Mouse (Mus musculus) gastrocnemius, adult 8-10 months (tissue): ENCODE measurements around the gene Uap1. TPM values are rescaled to one million over a fixed set of nuclear protein-coding genes. Genes with fewer than 3 reads are reported as not detected.
"Not testable (repeated sequence)": the region's sequence is repeated elsewhere in the genome, so short reads cannot be mapped to it uniquely, and the experiment has no call there.

Experiments used
- DNase-seq, 2 experiments: peaks; one replicate each; pipeline ENCODE4 v3.0.0; 2022; ENCODE audit warnings: low spot score in 2 of 2
- total RNA-seq, 4 experiments: library from RNA; stranded (reverse); gene quantifications; 2 replicates each; pipeline ENCODE4 v1.2.4; 2022

Gene Uap1
- total RNA-seq, 4 experiments from 2014 or later = 41.6 to 64.9 (median 48.9) TPM

DNA sequence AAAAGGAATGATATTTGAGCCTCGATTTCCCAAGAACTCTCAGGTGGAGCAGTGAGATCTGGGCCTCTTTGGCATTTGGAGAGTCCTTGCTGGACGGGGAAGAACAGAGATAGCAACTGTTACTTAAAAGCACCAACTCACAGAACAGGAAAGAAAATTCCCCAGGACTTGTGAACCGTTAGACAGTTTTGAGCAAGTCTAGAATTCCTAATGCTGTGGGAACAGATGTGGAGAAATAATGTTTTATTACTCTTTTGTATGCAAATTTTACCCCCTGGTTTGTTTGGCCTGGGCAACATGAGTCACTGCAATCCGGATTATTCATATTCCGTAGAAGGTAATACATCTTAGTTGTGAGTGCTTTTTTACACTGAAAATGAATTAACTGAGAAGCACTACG, 61.1 kb downstream of the Uap1 start:
- no peak for DNase-seq

DNA sequence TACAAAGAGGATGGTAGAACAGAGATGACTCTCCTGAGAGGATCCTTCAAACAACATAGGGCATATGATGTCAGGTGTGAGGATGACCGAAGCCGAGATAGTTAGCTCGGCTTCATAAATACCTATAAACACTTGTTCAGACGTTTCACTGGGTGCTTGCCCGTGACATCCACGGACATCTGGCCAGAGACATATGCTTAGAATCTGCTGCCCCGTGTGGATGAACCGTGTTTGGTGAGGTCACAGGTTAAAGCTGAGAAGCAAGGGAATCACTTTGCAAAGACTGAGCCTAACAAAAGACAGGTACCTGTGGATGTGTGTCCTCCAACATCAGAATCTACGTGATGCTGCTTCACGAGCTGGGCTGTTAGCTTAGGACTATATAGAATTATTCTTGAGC, 62.5 kb downstream of the Uap1 start:
- no peak for DNase-seq

DNA sequence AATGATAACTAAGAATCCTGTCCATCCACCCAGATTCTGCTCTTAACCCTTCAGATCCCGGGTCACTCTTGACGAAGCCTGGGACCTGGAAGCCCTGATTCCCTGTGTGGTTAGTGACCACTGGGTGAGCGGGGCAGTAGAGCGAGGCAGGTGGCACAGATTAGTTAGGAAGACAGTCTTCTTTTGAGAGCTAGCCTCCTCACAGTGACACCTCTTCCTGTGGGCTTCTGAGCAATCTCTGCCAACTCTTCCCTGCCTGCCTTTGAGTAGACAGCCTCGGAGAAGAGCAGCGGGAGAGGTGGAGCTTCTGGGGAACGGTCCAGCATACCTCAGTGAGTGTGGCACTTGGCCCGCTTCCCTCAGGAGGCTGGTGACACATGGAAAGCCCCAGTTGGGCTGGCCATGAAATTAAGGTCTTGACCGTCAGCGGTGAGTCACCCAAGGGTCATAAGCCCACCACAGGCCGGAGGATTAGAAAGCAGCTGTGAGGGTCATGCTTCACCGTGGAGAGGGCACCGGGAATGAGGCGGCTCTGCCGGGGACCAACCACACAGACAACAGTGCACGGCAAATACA, 63.0 kb downstream of the Uap1 start:
- DNase-seq = no peak

DNA sequence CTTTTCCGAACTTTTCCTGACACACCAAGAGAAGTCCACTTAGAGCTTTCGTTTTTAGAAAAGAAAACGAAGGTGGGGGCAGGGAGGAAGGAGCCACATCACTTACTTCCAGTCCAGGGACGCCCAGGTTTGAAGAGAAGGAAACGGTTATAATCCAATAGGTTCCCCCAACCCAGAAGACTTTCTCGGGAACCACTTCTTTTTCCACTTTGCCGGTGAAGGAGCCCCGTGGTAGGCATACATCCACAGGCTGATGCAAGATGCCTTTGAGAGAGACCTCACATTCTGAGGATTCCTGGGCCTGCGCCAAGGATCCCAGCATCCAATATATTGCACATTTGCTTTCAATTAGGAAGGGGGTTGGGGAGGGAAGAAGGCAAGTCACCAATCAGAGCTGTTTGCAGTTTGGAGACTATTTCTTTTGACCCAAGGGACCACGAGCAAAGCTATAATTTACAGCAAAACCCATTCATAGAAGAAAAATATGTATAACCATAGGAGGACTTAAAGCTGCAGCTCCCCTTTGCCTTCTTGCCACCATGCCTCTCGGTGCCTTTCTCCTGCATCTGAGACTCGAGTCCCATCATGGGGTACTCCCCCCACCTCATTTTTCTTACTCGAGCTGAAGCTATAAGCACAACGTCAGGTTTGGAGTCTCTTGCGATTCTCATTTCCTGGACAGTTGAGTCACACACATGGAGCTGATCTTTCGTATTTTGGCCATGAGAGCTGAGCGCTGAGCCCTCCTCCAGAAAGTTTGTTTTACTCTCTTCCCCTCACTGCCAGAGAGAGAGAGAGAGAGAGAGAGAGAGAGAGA, 64.0 kb downstream of the Uap1 start, which contains the start of gene Ddr2:
Ddr2 (minus strand) TSS at position 247 of the 817 bp plus-strand sequence.
- DNase-seq = peak; percentile 63 to 78

DNA sequence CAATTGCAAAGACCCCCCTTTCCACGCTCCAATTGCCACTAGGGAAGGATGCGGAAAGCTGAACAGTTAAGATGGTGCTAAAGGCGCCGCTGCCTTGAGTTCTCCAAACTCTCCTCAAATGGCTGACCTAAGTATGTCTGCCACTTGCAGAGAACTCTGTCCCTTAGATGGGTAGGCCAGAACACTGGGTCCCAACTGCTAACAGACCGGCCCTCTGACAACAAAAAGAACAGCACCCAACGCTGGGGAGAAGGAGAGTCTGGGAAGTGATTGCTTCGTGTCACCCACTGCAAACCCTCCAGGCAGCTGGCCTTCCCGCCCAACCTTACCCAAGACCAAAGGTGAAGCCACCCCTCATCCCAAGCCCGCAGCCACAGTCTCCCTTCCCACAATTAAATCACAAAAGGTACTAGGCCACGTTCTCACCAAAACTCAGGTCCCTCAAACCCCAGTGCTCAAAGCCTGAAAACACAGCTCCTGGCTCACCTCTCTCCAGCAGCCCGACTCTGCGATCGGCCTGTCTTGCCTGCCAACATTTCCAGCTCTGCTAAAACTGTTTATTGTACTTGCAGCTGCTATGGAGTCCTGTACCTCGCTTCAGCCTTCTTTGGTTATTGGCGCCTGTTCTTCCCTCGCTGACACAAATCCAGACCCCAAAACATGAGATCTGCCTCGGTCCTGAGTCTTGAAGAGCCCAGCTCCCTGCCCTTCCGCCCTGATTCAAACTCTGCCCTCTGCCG, 64.8 kb downstream of the Uap1 start:
- peak in 1 of 2 experiments; percentile 22 for DNase-seq

DNA sequence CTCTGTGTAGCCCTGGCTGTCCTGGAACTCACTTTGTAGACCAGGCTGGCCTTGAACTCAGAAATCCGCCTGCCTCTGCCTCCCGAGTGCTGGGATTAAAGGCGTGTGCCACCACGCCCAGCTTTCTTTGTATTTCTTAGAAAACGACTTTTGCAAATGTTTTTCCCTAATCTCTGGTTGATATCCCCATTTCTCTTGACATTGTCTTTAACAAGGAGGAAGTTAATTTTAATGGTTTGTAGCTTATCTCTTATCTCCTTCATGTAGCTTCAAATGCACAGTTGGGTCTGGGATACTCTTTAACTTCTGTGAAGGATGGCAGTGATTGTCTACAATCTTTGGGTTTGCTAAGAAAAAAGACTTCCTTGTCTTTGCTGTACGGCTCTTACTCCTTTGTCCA, 71.9 kb downstream of the Uap1 start:
- DNase-seq = not testable (repeated sequence)

Other genes starting within 250 kb of the Uap1 start
- under 1 TPM in 1 of 4 experiments, not detected in 3; 0.16 TPM for gene Ccdc190, start 246.3 kb downstream of the Uap1 start, total RNA-seq
- gene Hsd17b7, start 205.7 kb downstream of the Uap1 start, total RNA-seq = 10 to 100 TPM in 2 of 4 experiments, 1 to 10 TPM in 2; 8.9 to 15.5 (median 11.1) TPM
- gene Ddr2, start 64.2 kb downstream of the Uap1 start, total RNA-seq = 10 to 100 TPM; 10.7 to 20.9 (median 16.8) TPM
- 10 to 100 TPM; 11.8 to 19.2 (median 13.3) TPM for gene Uhmk1, start 40.4 kb upstream of the Uap1 start, total RNA-seq
- not detected for gene Sh2d1b2, start 57.8 kb upstream of the Uap1 start, total RNA-seq
- not detected for gene Sh2d1b1, start 102.4 kb upstream of the Uap1 start, total RNA-seq
- under 1 TPM; 0.15 to 0.68 (median 0.39) TPM for gene Gm7694, start 131.4 kb upstream of the Uap1 start, total RNA-seq
- gene Spata46, start 133.8 kb upstream of the Uap1 start, total RNA-seq = not detected